Mouse (Mus musculus): Measurements from ENCODE around the gene Adgra1.

Adgra1 gene

GRCm38 (mm10) chr7:139850152-139850551 is 16.2 kb downstream of the Adgra1 start:
- no peak for DNase-seq (ENCODE audit: low spot score)

DNA sequence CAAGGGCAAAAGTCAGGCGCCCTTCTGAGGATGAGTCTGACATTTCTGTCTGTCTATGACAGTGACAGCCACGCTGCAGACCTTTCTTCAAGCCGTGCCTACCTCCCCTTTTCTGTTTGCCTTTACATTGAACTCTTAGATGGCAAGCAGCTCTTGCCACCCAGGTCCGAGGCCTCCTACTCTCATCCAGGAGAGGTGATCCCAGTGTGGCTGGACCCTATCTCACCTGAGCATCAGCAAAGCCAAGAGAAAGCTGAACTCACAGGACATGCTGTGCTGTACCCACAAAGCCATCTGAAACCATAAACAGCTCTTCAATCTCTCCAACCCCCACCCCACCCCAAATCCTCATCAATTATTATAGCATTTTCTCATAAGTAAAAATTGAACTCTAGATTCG is 16.7 kb downstream of the Adgra1 start:
- DNase-seq (ENCODE audit: low spot score): no peak

- DNase-seq (ENCODE audit: low spot score): no peak
Observed at GRCm38 (mm10) chr7:139851098-139851497, 17.1 kb downstream of the Adgra1 start.

- DNase-seq (ENCODE audit: low spot score): no peak
Observed at GRCm38 (mm10) chr7:139855261-139855660, 21.3 kb downstream of the Adgra1 start.

DNA sequence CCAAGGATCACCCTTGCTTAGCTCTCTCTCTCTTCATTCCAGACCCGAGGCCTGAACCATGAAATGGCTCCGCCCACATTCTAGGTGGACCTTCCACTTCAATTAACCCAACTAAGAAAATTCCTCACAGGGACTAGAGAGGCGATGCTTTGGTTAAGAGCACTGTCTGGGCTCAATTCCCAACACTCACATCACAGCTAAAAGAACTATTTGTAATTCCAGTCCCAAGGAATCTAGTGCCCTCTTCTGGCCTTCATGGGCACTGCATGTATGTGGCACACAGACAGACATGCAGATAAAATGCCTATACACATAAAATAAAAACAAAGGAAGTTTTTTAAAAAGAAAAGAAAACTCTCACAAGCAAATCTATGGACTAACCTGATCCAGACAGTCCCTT is 27.4 kb downstream of the Adgra1 start:
- DNase-seq (ENCODE audit: low spot score): no peak

GRCm38 (mm10) chr7:139863076-139863475 is 29.1 kb downstream of the Adgra1 start:
- no peak for DNase-seq (ENCODE audit: low spot score)

DNA sequence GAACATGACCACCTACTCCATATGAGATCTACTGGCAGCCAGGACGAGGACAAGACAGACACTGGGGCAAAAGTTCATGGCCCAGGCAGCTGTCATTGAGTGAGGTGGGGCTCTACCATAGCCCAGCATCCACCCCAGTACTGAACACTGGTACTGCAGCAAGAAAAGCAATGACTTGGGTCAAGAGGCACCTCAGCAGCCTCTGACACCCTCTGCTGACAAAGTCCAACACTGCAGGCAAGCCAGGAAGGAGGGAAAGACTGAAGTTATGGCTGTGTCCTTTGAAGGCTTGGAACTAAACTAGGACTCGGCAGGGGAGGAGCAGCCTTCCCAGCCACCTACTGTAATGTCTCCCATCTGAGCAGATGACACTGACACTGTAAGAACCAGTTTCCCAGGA is 30.3 kb downstream of the Adgra1 start:
- DNase-seq (ENCODE audit: low spot score): no peak

GRCm38 (mm10) chr7:139864871-139865270 is 30.9 kb downstream of the Adgra1 start:
- DNase-seq (ENCODE audit: low spot score): no peak

- no peak for DNase-seq (ENCODE audit: low spot score)
Observed at GRCm38 (mm10) chr7:139871014-139871413, 37.0 kb downstream of the Adgra1 start.

DNA sequence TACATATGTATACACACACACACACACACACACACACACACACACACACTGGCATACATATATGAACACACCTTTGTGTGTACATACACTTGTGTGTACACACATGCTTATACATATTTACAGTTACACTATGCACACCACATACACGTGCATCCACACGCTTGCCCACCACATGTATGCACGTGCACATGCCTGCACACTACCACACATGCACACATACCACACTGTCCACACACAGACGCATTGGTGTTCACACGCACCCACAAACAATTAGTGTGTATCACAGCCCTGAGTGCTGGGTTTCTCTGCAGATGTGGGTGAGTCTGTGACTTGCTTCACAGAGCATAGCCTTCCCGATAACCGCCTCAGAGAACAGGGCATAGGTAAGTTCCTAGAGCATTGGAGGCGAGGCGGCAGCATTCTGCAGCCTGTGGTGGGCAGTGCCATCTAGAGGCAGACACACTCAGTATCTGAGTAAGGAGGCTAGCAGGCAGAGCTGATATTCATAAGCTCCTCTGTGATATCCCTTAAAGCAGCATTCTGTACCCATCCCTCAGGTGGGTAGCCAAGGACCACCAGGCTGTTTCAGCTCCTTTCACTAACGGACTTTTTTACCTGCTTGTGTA is 43.3 kb downstream of the Adgra1 start:
- DNase-seq (ENCODE audit: low spot score): no peak

DNA sequence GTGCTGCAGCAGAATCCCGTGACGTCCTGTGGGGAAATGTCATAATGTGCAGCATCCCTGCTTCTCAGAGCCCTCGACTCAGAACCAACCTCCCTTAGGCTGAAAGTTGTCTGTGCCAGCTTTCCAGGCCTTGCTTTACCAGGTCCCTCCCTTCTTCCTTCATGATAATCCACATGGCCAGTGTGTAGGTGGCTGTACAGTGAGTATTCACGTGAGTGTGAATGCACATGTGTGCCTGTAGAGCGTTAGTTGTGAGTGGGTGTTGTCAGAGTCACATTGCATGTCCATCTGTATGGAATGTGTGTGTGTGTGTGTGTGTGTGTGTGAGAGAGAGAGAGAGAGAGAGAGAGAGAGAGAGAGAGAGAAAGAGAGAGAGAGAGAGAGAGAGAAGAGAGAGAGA is 44.1 kb downstream of the Adgra1 start:
- no peak for DNase-seq (ENCODE audit: low spot score)

DNA sequence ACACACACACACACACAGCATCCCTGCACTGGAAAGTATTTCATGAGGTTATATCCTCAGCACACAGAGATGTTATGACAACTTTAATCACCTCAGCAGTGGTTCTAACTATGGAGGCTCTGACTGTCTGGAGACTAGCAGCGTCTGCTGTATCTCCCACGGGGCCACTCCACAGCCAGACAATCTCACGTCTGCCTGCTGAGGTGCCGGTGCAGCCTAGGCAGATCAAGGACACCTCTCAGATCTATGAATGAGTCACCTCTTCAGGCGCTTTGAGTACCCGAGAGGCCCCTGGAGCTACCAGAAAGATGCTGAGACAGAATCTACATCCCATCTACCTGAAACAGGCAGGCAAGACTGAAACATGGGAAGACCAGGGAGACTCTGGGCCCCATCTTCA is 44.6 kb downstream of the Adgra1 start:
- no peak for DNase-seq (ENCODE audit: low spot score)

DNA sequence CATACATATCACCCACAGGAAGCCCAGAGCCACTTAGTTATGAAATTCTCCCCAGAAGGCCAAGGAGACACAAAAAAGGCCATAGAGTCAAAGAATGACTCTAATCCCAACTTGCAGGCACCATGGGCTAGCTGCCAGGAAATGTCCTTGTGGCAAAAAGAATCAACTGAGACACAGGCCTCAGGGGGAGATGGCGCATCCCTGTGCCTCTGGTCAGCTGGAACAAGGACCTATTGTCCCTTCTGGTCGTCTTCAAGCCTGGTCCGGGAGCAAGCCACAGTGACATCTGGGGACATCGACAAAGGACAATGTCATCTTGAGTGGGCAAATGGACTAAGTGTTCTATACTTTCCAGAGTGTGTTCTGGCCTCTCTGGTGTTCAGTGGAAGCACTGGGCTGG is 49.6 kb downstream of the Adgra1 start:
- DNase-seq (ENCODE audit: low spot score): no peak

DNA sequence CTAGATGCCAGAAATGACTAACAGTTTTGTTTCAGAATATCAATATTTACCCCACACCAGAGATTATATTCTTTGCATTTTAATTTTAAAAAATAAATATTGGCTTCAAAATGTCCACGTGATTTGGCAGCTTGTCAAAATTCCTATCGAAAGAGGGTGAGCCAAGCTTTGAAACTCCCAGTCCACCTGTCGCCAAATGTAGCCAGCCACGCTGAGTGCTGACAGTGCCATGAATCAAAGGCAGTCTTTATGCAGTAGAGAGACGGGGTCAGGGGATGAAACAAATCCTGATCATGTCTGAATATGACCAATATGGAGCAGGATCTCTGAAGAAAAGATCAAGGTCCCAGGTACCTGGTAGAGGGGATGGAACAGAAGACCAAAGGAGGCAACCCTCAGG is 57.8 kb downstream of the Adgra1 start:
- no peak for DNase-seq (ENCODE audit: low spot score)

DNA sequence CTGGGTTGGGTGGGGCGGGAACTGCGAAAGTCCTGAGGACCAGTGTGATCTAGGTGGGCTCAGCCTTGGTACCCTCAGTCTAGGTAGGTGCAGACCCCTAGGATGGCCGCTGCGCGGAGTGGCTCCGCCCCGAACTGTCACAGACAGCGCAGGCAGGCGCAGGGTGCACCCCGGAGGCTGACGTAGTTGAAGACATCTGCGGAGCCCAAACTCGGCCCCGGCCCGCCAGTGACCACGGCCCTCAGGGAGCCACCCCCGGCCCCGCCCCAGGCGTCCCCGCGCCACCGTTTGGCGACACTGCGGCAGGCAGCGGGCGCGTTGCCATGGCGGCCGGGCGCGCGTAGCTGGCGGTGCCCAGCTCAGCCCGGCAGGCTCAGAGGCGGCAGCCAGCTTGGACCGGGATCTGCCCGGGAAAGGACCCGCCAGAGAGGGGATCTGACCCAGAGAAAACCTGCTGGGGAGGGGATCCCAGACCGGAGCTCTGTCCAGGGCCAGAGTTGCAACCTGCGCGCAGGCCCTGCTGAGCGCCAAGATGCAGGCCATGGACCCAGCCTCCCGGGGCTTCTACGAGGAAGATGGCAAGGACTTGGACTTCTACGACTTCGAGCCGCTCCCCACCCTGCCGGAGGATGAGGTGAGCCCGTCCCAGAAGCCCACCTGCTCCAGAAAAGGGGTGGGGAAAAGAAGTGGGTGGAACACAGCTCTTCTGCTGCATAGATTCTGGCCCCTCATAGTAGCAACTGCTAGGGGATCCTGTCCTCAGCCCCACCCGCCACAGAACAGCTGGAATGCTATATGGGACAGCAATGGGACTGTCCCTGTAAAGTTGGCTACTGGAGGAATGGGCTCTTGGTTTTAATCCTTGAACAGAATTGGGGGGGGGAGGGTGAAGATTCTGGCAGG is 60.9 kb downstream of the Adgra1 start, which contains the start of gene Kndc1:
TSS of gene Kndc1 (plus strand) at position 42 of the 903 bp plus-strand sequence.
- no peak for DNase-seq (ENCODE audit: low spot score)

GRCm38 (mm10) chr7:139896271-139896670 is 62.3 kb downstream of the Adgra1 start:
- DNase-seq (ENCODE audit: low spot score): no peak

DNA sequence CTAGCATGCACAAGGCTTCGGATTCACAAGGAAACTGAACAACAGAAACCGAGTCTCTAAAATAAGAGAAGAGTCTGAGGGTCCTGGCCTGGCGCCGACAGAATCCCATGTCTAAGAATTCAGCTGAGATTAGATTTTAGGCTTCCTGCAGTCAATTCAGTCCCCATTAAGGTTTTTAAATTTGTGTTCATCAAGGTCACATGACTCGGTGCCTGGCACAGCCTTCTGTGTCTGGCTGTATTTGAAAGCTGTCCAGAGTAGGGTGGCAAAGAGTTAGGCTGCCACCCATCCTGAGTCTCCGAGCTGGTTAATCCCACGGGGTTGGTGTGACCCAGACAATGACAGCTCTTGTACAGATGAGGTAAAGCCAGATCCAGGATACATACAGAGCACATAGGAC is 62.8 kb downstream of the Adgra1 start:
- DNase-seq (ENCODE audit: low spot score): no peak

- DNase-seq (ENCODE audit: low spot score): no peak
Observed at GRCm38 (mm10) chr7:139898606-139899005, 64.6 kb downstream of the Adgra1 start.

GRCm38 (mm10) chr7:139899505-139899904 is 65.5 kb downstream of the Adgra1 start:
- DNase-seq (ENCODE audit: low spot score): no peak

DNA sequence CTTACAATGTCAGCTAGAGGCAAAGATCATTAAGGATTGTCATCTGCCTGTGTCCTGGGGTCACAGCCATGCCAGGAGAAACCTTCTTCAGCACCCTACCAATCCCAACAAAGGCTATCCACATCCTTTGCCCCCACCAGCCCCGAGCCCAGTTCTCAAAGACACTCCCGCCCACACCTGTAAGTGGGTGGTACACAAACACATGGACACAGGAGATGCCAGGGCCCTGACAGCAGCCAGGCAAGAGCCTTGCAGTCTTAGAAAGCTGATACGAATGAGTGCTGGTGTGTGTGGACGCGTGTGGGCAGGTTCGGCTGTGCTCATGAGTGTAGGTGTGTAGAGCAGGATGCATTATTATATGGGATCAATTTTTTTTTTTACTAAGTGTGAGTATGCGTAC is 66.5 kb downstream of the Adgra1 start:
- DNase-seq (ENCODE audit: low spot score): no peak

DNA sequence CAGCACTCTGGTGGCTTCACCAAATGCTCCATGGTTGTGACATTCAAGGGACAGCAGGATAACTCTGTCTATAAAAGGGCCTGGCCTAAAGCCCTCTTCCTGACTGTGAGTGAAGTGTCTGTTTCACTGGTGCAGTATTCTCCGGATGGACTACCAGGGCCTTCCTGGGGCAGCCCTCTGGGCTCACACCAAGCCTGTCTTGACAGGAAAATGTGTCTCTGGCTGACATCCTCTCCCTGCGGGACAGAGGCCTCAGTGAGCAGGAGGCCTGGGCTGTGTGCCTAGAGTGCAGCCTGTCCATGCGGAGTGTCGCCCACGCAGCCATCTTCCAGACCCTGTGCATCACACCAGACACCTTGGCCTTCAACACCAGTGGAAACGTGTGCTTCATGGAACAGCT is 66.9 kb downstream of the Adgra1 start:
- DNase-seq (ENCODE audit: low spot score): no peak

- DNase-seq (ENCODE audit: low spot score): no peak
Observed at GRCm38 (mm10) chr7:139901981-139902380, 68.0 kb downstream of the Adgra1 start.

DNA sequence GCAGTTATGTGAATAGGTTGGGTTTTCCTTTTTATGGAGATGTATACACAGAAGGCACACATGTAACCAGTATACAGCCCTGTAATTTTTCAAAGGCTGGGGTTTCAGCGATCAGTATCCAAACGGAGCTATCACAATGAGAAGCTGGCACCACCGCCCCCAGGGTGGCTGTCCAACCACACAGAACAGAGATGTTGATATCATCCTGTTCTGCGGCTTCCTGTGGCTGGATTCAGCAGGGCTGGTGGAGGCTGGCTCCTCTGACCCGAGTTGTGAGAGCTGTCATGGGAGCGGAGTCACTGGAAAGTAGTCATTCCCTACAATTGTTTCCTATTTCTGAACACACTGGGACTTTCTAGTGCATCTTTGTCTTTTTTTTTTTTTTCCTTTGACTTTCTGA is 71.3 kb downstream of the Adgra1 start:
- DNase-seq (ENCODE audit: low spot score): no peak

DNA sequence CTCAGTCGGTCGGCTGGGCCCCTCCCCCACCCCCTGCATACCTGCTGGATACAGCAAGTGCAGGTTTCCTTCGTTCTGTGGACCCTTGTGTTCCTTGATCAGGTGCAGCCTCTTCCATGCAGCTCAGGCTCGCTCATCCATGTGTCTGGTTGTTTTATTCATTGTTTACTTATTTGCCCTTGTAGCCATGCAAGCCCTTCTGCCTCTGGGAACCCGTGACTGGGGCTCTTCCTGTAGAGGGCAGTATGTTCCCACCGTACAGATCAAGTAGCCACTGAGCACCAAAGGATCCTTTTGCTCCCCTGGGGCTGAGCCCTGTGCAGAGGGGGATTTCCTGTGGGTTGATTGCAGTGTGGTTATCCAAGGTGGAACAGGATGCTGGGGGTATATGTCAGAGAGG is 71.7 kb downstream of the Adgra1 start:
- no peak for DNase-seq (ENCODE audit: low spot score)

Measured in testis, postnatal 14 days (tissue).